In genomic region chr7:110706001-110706695, GRCm38 (mm10) we compare ENCODE assay signal across 17 mouse cellular contexts.
DNase-seq lines count a peak whose midpoint lies in the region; ATAC-seq and TF ChIP-seq lines count a peak whose summit lies in the region.
"Had no signal": no experiment of that assay in that cellular context is flagged by ENCODE, and none has a peak within 500 bp of the region (broad histone marks: within the 10 kb centered on the region; RNA-seq: fewer than 3 reads in every experiment).

No protein-coding gene starts in this region.

- H3K4me1 ChIP-seq in heart, postnatal 0 days (ENCODE audit: control insufficient read depth, insufficient read depth), result peaks cover 18% of the 10 kb centered on the region
- peaks cover 25% of the 10 kb centered on the region for H3K4me1 ChIP-seq in limb, embryonic 15.5 days
- H3K4me1 ChIP-seq: heart, embryonic 10.5 days; hindbrain, embryonic 13.5 days had no signal

- no peaks in the 10 kb centered on the region for H3K36me3 ChIP-seq in heart, postnatal 0 days (replicated peaks; ENCODE audit: control insufficient read depth, insufficient read depth, low read length)
- H3K36me3 ChIP-seq in limb, embryonic 15.5 days, result no peaks in the 10 kb centered on the region
- H3K36me3 ChIP-seq: heart, embryonic 10.5 days; hindbrain, embryonic 13.5 days had no signal

- 0 out of 2 replicates have a peak, but pooled peaks cover 3% of the 10 kb centered on the region for H3K27me3 ChIP-seq in heart, postnatal 0 days (ENCODE audit: control insufficient read depth, insufficient read depth, low read length)
- peaks cover 4% of the 10 kb centered on the region; the same call in 1 of the 2 replicates for H3K27me3 ChIP-seq in limb, embryonic 15.5 days
- H3K27me3 ChIP-seq: hindbrain, embryonic 13.5 days had no signal

- 67% methylated on average over 10 of the region's 10 CpGs for WGBS in heart, postnatal 0 days
- 71% methylated on average over 10 of the region's 10 CpGs for WGBS in limb, embryonic 15.5 days

- H3K4me2 ChIP-seq in heart, postnatal 0 days (ENCODE audit: low read depth, low read length), result no peak overlapping the region
- no peak overlapping the region for H3K4me2 ChIP-seq in limb, embryonic 15.5 days
- H3K4me2 ChIP-seq: hindbrain, embryonic 13.5 days had no signal

- peak; percentile 4; the same call in 1 of the 2 replicates for ATAC-seq in heart, postnatal 0 days (ENCODE audit: insufficient read depth, low read depth)
- ATAC-seq in limb, embryonic 15.5 days (ENCODE audit: insufficient number of reproducible peaks, low FRiP score, low TSS enrichment, low read depth), result no peak
- ATAC-seq: activated CD4-positive, CD25-positive, alpha-beta regulatory T cell, adult 4 months; midbrain, embryonic 16.5 days had no signal

- H3K4me3 ChIP-seq in heart, postnatal 0 days (ENCODE audit: low read depth, low read length), result no peak overlapping the region
- H3K4me3 ChIP-seq in limb, embryonic 15.5 days, result no peak overlapping the region
- H3K4me3 ChIP-seq: heart, embryonic 10.5 days; hindbrain, embryonic 13.5 days had no signal

- H3K27ac ChIP-seq in heart, postnatal 0 days (ENCODE audit: low read depth), result peak overlapping the region; percentile 22
- peak overlapping the region; percentile 28; the same call in 1 of the 2 replicates for H3K27ac ChIP-seq in limb, embryonic 15.5 days
- H3K27ac ChIP-seq: heart, embryonic 10.5 days; hindbrain, embryonic 13.5 days; liver, embryonic 14.5 days had no signal

- peaks cover 3% of the 10 kb centered on the region; the same call in 1 of the 2 replicates for H3K9me3 ChIP-seq in heart, postnatal 0 days (replicated peaks; ENCODE audit: control insufficient read depth, low read length)
- H3K9me3 ChIP-seq in limb, embryonic 15.5 days, result 0 out of 2 replicates have a peak, but pooled peaks cover under 1% of the 10 kb centered on the region
- H3K9me3 ChIP-seq: heart, embryonic 10.5 days had no signal

- no peak for TF ChIP-seq CTCF in heart, postnatal 0 days (IDR thresholded peaks at IDR 0.05; ENCODE audit: low read depth)

- H3K9ac ChIP-seq in heart, postnatal 0 days (replicated peaks; ENCODE audit: low read depth, low read length), result no peak overlapping the region
- H3K9ac ChIP-seq in limb, embryonic 15.5 days, result no peak overlapping the region
- H3K9ac ChIP-seq: hindbrain, embryonic 13.5 days; liver, embryonic 14.5 days had no signal

- TF ChIP-seq EP300 in heart, postnatal 0 days (IDR thresholded peaks at IDR 0.05; ENCODE audit: low read depth), result no peak

- peak; percentile 68 for DNase-seq in gastrocnemius, adult 18-20 months (ENCODE audit: low spot score)
- no peak for DNase-seq in gastrocnemius, postnatal 25 days
- DNase-seq in heart, postnatal 0 days (ENCODE audit: low spot score), result no peak
- no peak for DNase-seq in heart, postnatal 4 days
- peak; percentile 67 for DNase-seq in 3T3-L1 (ENCODE audit: low read depth, low spot score)
- no peak for DNase-seq in spleen, postnatal 14 days (ENCODE audit: low spot score in 2 of 2)
- no peak for DNase-seq in thymus, postnatal 0 days (ENCODE audit: low spot score)
- DNase-seq: adrenal gland, postnatal 25 days; cerebellum, adult 8-10 months; right cerebral cortex, adult 18-20 months; thymus, postnatal 25 days had no signal

Comparison
In these comparisons a context has a peak if more than half of its experiments do, and no peak if none do; other contexts are left out.
1. DNase-seq: peak in gastrocnemius, adult 18-20 months (single experiment) and 3T3-L1 (single experiment); none in gastrocnemius, postnatal 25 days (single experiment), heart, postnatal 0 days (single experiment), heart, postnatal 4 days (single experiment), spleen, postnatal 14 days (0 of 2) and thymus, postnatal 0 days (single experiment).